ENCODE assay signal across 9 mouse cellular contexts in the genomic region with DNA sequence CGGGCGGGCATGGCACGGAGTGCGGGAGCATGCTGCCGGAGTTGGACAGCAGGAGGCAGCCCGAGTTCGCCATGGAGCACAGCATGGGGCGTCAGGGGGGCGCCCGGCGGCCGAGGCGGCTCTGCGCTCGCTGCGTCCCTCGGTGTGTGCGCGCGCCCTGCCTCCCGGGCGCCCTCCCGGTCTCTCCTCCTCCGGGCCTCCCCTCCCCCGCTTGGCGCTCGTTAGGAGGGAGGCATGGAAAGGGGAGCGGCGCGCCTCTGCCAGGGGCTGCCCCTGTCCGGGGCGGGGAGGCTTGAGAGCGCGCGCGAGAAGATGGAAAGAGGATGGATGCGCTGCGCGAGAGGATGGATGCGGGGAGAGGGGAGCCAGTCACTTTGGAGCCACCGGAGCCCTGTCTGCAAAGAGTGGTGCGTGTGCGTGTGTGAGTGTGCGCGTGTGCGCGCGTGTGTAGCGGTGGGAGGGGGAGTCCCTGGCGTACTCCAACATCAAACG.
DNase-seq lines count a peak whose midpoint lies in the region; ATAC-seq and TF ChIP-seq lines count a peak whose summit lies in the region.
"Had no signal": no experiment of that assay in that cellular context is flagged by ENCODE, and none has a peak within 500 bp of the region (broad histone marks: within the 10 kb centered on the region; RNA-seq: fewer than 3 reads in every experiment).

No protein-coding gene starts in this region.

- 0% methylated on average over 40 of the region's 51 CpGs for WGBS in kidney, embryonic 16.5 days
- under 1% methylated on average over 37 of the region's 51 CpGs for WGBS in embryonic facial prominence, embryonic 11.5 days
- under 1% methylated on average over 45 of the region's 51 CpGs for WGBS in neural tube, embryonic 14.5 days
- 2% methylated on average over 24 of the region's 51 CpGs for WGBS in lung, postnatal 0 days
- WGBS in kidney, adult 2 months: 3% methylated on average over 37 of the region's 51 CpGs

- H3K36me3 ChIP-seq in kidney, embryonic 16.5 days (ENCODE audit: insufficient read depth, low read length): no peaks in the 10 kb centered on the region
- H3K36me3 ChIP-seq in embryonic facial prominence, embryonic 11.5 days (replicated peaks; ENCODE audit: control insufficient read depth, insufficient read depth, low read depth, low read length): no peaks in the 10 kb centered on the region
- no peaks in the 10 kb centered on the region for H3K36me3 ChIP-seq in neural tube, embryonic 14.5 days (ENCODE audit: control insufficient read depth, insufficient read depth, low read length)
- no peaks in the 10 kb centered on the region for H3K36me3 ChIP-seq in lung, postnatal 0 days (ENCODE audit: insufficient read depth, low read length)
- H3K36me3 ChIP-seq in kidney, adult 2 months (ENCODE audit: control insufficient read depth, insufficient read depth, low read length): no peaks in the 10 kb centered on the region

- no peaks in the 10 kb centered on the region for H3K9me3 ChIP-seq in kidney, embryonic 16.5 days (ENCODE audit: low read length)
- H3K9me3 ChIP-seq in embryonic facial prominence, embryonic 11.5 days (replicated peaks; ENCODE audit: control insufficient read depth, low read length): no peaks in the 10 kb centered on the region
- no peaks in the 10 kb centered on the region for H3K9me3 ChIP-seq in neural tube, embryonic 14.5 days (ENCODE audit: control insufficient read depth, low read length)
- H3K9me3 ChIP-seq in lung, postnatal 0 days (ENCODE audit: low read length): no peaks in the 10 kb centered on the region

- no peak overlapping the region for H3K27ac ChIP-seq in kidney, embryonic 16.5 days (ENCODE audit: low read length)
- H3K27ac ChIP-seq in embryonic facial prominence, embryonic 11.5 days (replicated peaks; ENCODE audit: low read depth, low read length): no peak overlapping the region
- H3K27ac ChIP-seq in layer of hippocampus, adult 2 months: peak overlapping the region; percentile 79; the same call in 1 of the 2 replicates
- H3K27ac ChIP-seq in neural tube, embryonic 14.5 days (ENCODE audit: low read depth, low read length): peak overlapping the region; percentile 35
- no peak overlapping the region for H3K27ac ChIP-seq in lung, postnatal 0 days (ENCODE audit: low read length)
- no peak overlapping the region for H3K27ac ChIP-seq in kidney, adult 2 months (ENCODE audit: insufficient read depth, low read depth, low read length)

- peak overlapping the region; percentile 19 for H3K4me3 ChIP-seq in kidney, embryonic 16.5 days (ENCODE audit: low read length)
- peak overlapping the region; percentile 21; the same call in 1 of the 2 replicates for H3K4me3 ChIP-seq in embryonic facial prominence, embryonic 11.5 days (ENCODE audit: low read depth, low read length)
- H3K4me3 ChIP-seq in layer of hippocampus, adult 2 months: peak overlapping the region; percentile 61
- peak overlapping the region; percentile 42 for H3K4me3 ChIP-seq in neural tube, embryonic 14.5 days (ENCODE audit: low read depth, low read length)
- no peak overlapping the region for H3K4me3 ChIP-seq in lung, postnatal 0 days (ENCODE audit: low read depth, low read length)
- H3K4me3 ChIP-seq in kidney, adult 2 months (ENCODE audit: insufficient read depth, low read depth, low read length): no peak overlapping the region
- H3K4me3 ChIP-seq: myocyte had no signal

- no peak for TF ChIP-seq POLR2A in kidney, adult 2 months (IDR thresholded peaks at IDR 0.05; ENCODE audit: low read depth, low read length)

- no peaks in the 10 kb centered on the region for H3K4me1 ChIP-seq in kidney, embryonic 16.5 days (ENCODE audit: insufficient read depth, low read length)
- H3K4me1 ChIP-seq in embryonic facial prominence, embryonic 11.5 days (ENCODE audit: control insufficient read depth, insufficient read depth, low read length): 0 out of 2 replicates have a peak, but pooled peaks cover 6% of the 10 kb centered on the region
- peaks cover 26% of the 10 kb centered on the region for H3K4me1 ChIP-seq in neural tube, embryonic 14.5 days (ENCODE audit: control insufficient read depth, insufficient read depth, low read length)
- H3K4me1 ChIP-seq in lung, postnatal 0 days (ENCODE audit: insufficient read depth, low read depth, low read length): no peaks in the 10 kb centered on the region
- no peaks in the 10 kb centered on the region for H3K4me1 ChIP-seq in kidney, adult 2 months (ENCODE audit: control insufficient read depth, insufficient read depth, low read length)

- H3K9ac ChIP-seq in kidney, embryonic 16.5 days (replicated peaks; ENCODE audit: low read length): no peak overlapping the region
- H3K9ac ChIP-seq in embryonic facial prominence, embryonic 11.5 days (replicated peaks; ENCODE audit: low read length): no peak overlapping the region
- peak overlapping the region; percentile 56 for H3K9ac ChIP-seq in neural tube, embryonic 14.5 days (replicated peaks; ENCODE audit: low read depth, low read length)
- H3K9ac ChIP-seq in lung, postnatal 0 days (replicated peaks; ENCODE audit: low read depth): no peak overlapping the region

- peak overlapping the region; percentile 29 for H3K4me2 ChIP-seq in kidney, embryonic 16.5 days (replicated peaks; ENCODE audit: low read depth, low read length)
- H3K4me2 ChIP-seq in embryonic facial prominence, embryonic 11.5 days (ENCODE audit: low read depth, low read length): peak overlapping the region; percentile 40
- peak overlapping the region; percentile 86 for H3K4me2 ChIP-seq in neural tube, embryonic 14.5 days (ENCODE audit: low read depth, low read length)
- no peak overlapping the region for H3K4me2 ChIP-seq in lung, postnatal 0 days (replicated peaks; ENCODE audit: low read depth, low read length)

- peaks cover 71% of the 10 kb centered on the region for H3K27me3 ChIP-seq in kidney, embryonic 16.5 days (ENCODE audit: insufficient read depth, low read length)
- H3K27me3 ChIP-seq in embryonic facial prominence, embryonic 11.5 days (ENCODE audit: control insufficient read depth, insufficient read depth, low read length): peaks cover 56% of the 10 kb centered on the region
- peaks cover 22% of the 10 kb centered on the region for H3K27me3 ChIP-seq in neural tube, embryonic 14.5 days (ENCODE audit: control insufficient read depth, insufficient read depth, low read length)
- H3K27me3 ChIP-seq in lung, postnatal 0 days (replicated peaks; ENCODE audit: insufficient read depth, low read length): peaks cover 42% of the 10 kb centered on the region
- no peaks in the 10 kb centered on the region; the same call in 1 of the 2 replicates for H3K27me3 ChIP-seq in kidney, adult 2 months (replicated peaks; ENCODE audit: control insufficient read depth, insufficient read depth, low read length)

- no peak for TF ChIP-seq EP300 in lung, postnatal 0 days (IDR thresholded peaks at IDR 0.05)

- no peak; the same call in 1 of the 2 replicates for TF ChIP-seq CTCF in layer of hippocampus, adult 2 months (conservative IDR thresholded peaks at IDR 0.05)
- no peak for TF ChIP-seq CTCF in lung, postnatal 0 days (IDR thresholded peaks at IDR 0.05)
- TF ChIP-seq CTCF in kidney, adult 2 months (conservative IDR thresholded peaks at IDR 0.05; ENCODE audit: insufficient read depth, insufficient read length, low read depth, low read length): no peak

- no peak for ATAC-seq in kidney, embryonic 16.5 days (ENCODE audit: low FRiP score, low TSS enrichment)
- no peak for ATAC-seq in embryonic facial prominence, embryonic 11.5 days (replicated peaks; ENCODE audit: insufficient number of reproducible peaks, low FRiP score, low TSS enrichment, low read depth)
- ATAC-seq in neural tube, embryonic 14.5 days (ENCODE audit: low read depth): peak; percentile 36
- no peak for ATAC-seq in lung, postnatal 0 days

- DNase-seq in kidney, adult 8-10 months: no peak
- no peak for DNase-seq in embryonic facial prominence, embryonic 11.5 days (ENCODE audit: low spot score)
- peak; percentile 25 to 39 for DNase-seq in layer of hippocampus, adult 2 months (ENCODE audit: low spot score in 2 of 2)
- DNase-seq in kidney, postnatal 10 days: no peak
- DNase-seq in lung, postnatal 0 days (ENCODE audit: low spot score): no peak
- DNase-seq in kidney, adult 2 months: no peak

Comparison
In these comparisons a context has a peak if more than half of its experiments do, and no peak if none do; other contexts are left out.
1. H3K4me3 ChIP-seq: peak in kidney, embryonic 16.5 days (single experiment), embryonic facial prominence, embryonic 11.5 days (single experiment), layer of hippocampus, adult 2 months (single experiment) and neural tube, embryonic 14.5 days (single experiment); none in lung, postnatal 0 days (single experiment) and kidney, adult 2 months (single experiment).
2. H3K27ac ChIP-seq: peak in layer of hippocampus, adult 2 months (single experiment) and neural tube, embryonic 14.5 days (single experiment); none in kidney, embryonic 16.5 days (single experiment), embryonic facial prominence, embryonic 11.5 days (single experiment), lung, postnatal 0 days (single experiment) and kidney, adult 2 months (single experiment).
3. DNase-seq: peak in layer of hippocampus, adult 2 months (2 of 2); none in kidney, adult 8-10 months (0 of 2), embryonic facial prominence, embryonic 11.5 days (single experiment), kidney, postnatal 10 days (single experiment), lung, postnatal 0 days (single experiment) and kidney, adult 2 months (single experiment).